Mouse (Mus musculus) granulocyte monocyte progenitor cell, adult 5-6 weeks (primary cell): ENCODE results near the gene Cth. TPM values are rescaled to one million over a fixed set of nuclear protein-coding genes. Genes with fewer than 3 reads are reported as not detected.

Experiments used
- ATAC-seq: replicated peaks from 2 replicates; pipeline ENCODE4 v1.8.0; 2016; ENCODE audit warnings: mild to moderate bottlenecking, moderate TSS enrichment, inconsistent platforms; ENCODE audit not compliant: poor library complexity, severe bottlenecking
- total RNA-seq, 2 experiments: library from RNA; stranded (forward) in 1 of 2; stranded (reverse) in 1 of 2; fragments of 200-712, 200-1000 nt in 1 of 2; fragments of >200 nt in 1 of 2; fragmentation: Nextera tagmentation in 1 of 2; gene quantifications; 2 replicates each; pipeline ENCODE4 v1.2.3; 2014 to 2017

The Cth gene
- total RNA-seq, 2 experiments from 2014 or later: 3.5 TPM; not detected in 1

GRCm38 (mm10) chr3:157847338-157848284 is 77.3 kb downstream of the Cth start:
- ATAC-seq: no peak

Other genes starting within 250 kb of the Cth start
- 39.3 and 39.8 TPM in 2 replicates for gene Ankrd13c, start 22.2 kb upstream of the Cth start, total RNA-seq (2014; fragmentation: Nextera tagmentation)
- gene Ankrd13c, start 22.2 kb upstream of the Cth start, total RNA-seq (2017): 27.0 and 49.1 TPM in 2 replicates
- gene Srsf11, start 111.6 kb upstream of the Cth start, total RNA-seq (2014; fragmentation: Nextera tagmentation): 230 and 298 TPM in 2 replicates
- gene Srsf11, start 111.6 kb upstream of the Cth start, total RNA-seq (2017): 237 and 325 TPM in 2 replicates
- 27.0 and 27.2 TPM in 2 replicates for gene Lrrc40, start 111.6 kb upstream of the Cth start, total RNA-seq (2014; fragmentation: Nextera tagmentation)
- 44.0 and 44.3 TPM in 2 replicates for gene Lrrc40, start 111.6 kb upstream of the Cth start, total RNA-seq (2017)